Mouse (Mus musculus) CH12.LX (cell line): Measurements from ENCODE around the gene Rab23. TPM values are rescaled to one million over a fixed set of nuclear protein-coding genes. Genes with fewer than 3 reads are reported as not detected.

Experiments
- DNase-seq: peaks from one replicate; pipeline ENCODE4 v3.0.0-alpha.2; 2013; ENCODE audit errors: extremely low read depth
- H3K27ac ChIP-seq: 2 replicates; pipeline ENCODE4 v1.5.1; 2012; ENCODE audit warnings: low read depth, mild to moderate bottlenecking, control low read depth, moderate library complexity; ENCODE audit not compliant: insufficient read depth
- H3K27me3 ChIP-seq: replicated peaks from 2 replicates; pipeline ENCODE3; 2012; ENCODE audit warnings: inconsistent platforms
- H3K36me3 ChIP-seq, 2 experiments: replicated peaks in 1 of 2; 2 replicates each; pipeline versions ENCODE3 to v1.6.1; 2012; ENCODE audit warnings: inconsistent platforms in 1 of 2, low read length in 1 of 2, mild to moderate bottlenecking in 1 of 2, mixed read lengths in 1 of 2, moderate library complexity in 1 of 2; ENCODE audit not compliant: control insufficient read depth in 1 of 2, insufficient read depth in 1 of 2
- H3K4me1 ChIP-seq, 2 experiments: 2 replicates each; pipeline ENCODE4 v1.6.1; 2012; ENCODE audit warnings: inconsistent platforms in 1 of 2, moderate library complexity in 1 of 2; ENCODE audit not compliant: insufficient read depth in 2 of 2, control insufficient read depth in 1 of 2
- H3K4me2 ChIP-seq: 2 replicates; pipeline ENCODE4 v1.6.1; 2012; ENCODE audit warnings: low read depth, mild to moderate bottlenecking, control low read depth; ENCODE audit not compliant: poor library complexity, insufficient read depth, severe bottlenecking
- H3K4me3 ChIP-seq, 3 experiments: fragments of 150-350 bp in 1 of 3; sonication (generic) in 1 of 3; replicated peaks in 1 of 3; 2 replicates each; pipeline versions ENCODE3 to v1.5.1; 2011 to 2012; ENCODE audit warnings: low read depth in 2 of 3, low read length in 2 of 3, mild to moderate bottlenecking in 2 of 3, moderate library complexity in 2 of 3, control low read depth in 1 of 3, improper control_type of control experiment in 1 of 3, inconsistent platforms in 1 of 3, mixed read lengths in 1 of 3; ENCODE audit not compliant: poor library complexity in 1 of 3
- H3K79me2 ChIP-seq: replicated peaks from 2 replicates; pipeline ENCODE4 v1.6.1; 2012; ENCODE audit warnings: mild to moderate bottlenecking, moderate library complexity; ENCODE audit not compliant: control insufficient read depth, poor library complexity, insufficient read depth, severe bottlenecking; ENCODE audit errors: extremely low read depth
- H3K9ac ChIP-seq: 2 replicates; pipeline ENCODE4 v1.6.1; 2012; ENCODE audit warnings: low read depth, mild to moderate bottlenecking, control low read depth, moderate library complexity; ENCODE audit not compliant: insufficient read depth
- H3K9me3 ChIP-seq: replicated peaks from 2 replicates; pipeline ENCODE3; 2012; ENCODE audit warnings: low read length, inconsistent platforms, mixed read lengths
- CHD1 ChIP-seq: IDR thresholded peaks from 2 replicates; pipeline ENCODE4 v1.6.1; 2012; ENCODE audit warnings: low read depth, low read length, improper control_type of control experiment, inconsistent platforms
- E2F4 ChIP-seq: IDR thresholded peaks from 2 replicates; pipeline ENCODE4 v1.6.1; 2011; ENCODE audit warnings: low read depth, low read length, improper control_type of control experiment; ENCODE audit not compliant: insufficient replicate concordance
- ELF1 ChIP-seq: IDR thresholded peaks from 2 replicates; pipeline ENCODE4 v1.6.1; 2014; ENCODE audit warnings: low read depth, mild to moderate bottlenecking, inconsistent platforms, low read length, improper control_type of control experiment
- ETS1 ChIP-seq: conservative IDR thresholded peaks from 2 replicates; pipeline ENCODE4 v1.6.1; 2012; ENCODE audit warnings: low read depth, mild to moderate bottlenecking, inconsistent platforms, low read length, improper control_type of control experiment, moderate library complexity
- GABPA ChIP-seq: IDR thresholded peaks from 2 replicates; pipeline ENCODE4 v1.6.1; 2012; ENCODE audit warnings: low read depth, low read length, improper control_type of control experiment, inconsistent platforms; ENCODE audit not compliant: insufficient replicate concordance
- IRF4 ChIP-seq: IDR thresholded peaks from 2 replicates; pipeline ENCODE4 v1.6.1; 2014; ENCODE audit warnings: low read depth, mild to moderate bottlenecking, inconsistent platforms, low read length, improper control_type of control experiment
- JUN ChIP-seq: IDR thresholded peaks from 2 replicates; pipeline ENCODE4 v1.6.1; 2011; ENCODE audit warnings: low read depth, mild to moderate bottlenecking, low read length, improper control_type of control experiment, moderate library complexity; ENCODE audit not compliant: insufficient read depth
- JUND ChIP-seq: conservative IDR thresholded peaks from 2 replicates; pipeline ENCODE4 v1.6.1; 2011; ENCODE audit warnings: low read depth, low read length, improper control_type of control experiment
- MAX ChIP-seq: IDR thresholded peaks from 2 replicates; pipeline ENCODE4 v1.6.1; 2011; ENCODE audit warnings: low read length, improper control_type of control experiment
- MEF2A ChIP-seq: IDR thresholded peaks from 2 replicates; pipeline ENCODE4 v1.6.1; 2014; ENCODE audit warnings: low read depth, mild to moderate bottlenecking, inconsistent platforms, low read length, improper control_type of control experiment, borderline replicate concordance
- PAX5 ChIP-seq: IDR thresholded peaks from 2 replicates; pipeline ENCODE4 v1.6.1; 2012; ENCODE audit warnings: low read length, inconsistent platforms, mixed read lengths
- POLR2A ChIP-seq: IDR thresholded peaks from 2 replicates; pipeline ENCODE4 v1.6.1; 2011; ENCODE audit warnings: low read depth, mild to moderate bottlenecking, improper control_type of control experiment, low read length
- RCOR1 ChIP-seq: conservative IDR thresholded peaks from 2 replicates; pipeline ENCODE4 v1.6.1; 2012; ENCODE audit warnings: low read depth, mild to moderate bottlenecking, inconsistent platforms, low read length, improper control_type of control experiment
- SMC3 ChIP-seq: IDR thresholded peaks from 2 replicates; pipeline ENCODE4 v1.6.1; 2011; ENCODE audit warnings: low read depth, low read length, improper control_type of control experiment
- TBP ChIP-seq: conservative IDR thresholded peaks from 2 replicates; pipeline ENCODE4 v1.6.1; 2011; ENCODE audit warnings: low read depth, low read length, improper control_type of control experiment
- UBTF ChIP-seq: IDR thresholded peaks from 2 replicates; pipeline ENCODE4 v1.6.1; 2012; ENCODE audit warnings: low read depth, mild to moderate bottlenecking, inconsistent platforms, low read length, improper control_type of control experiment, moderate library complexity
- USF1 ChIP-seq: IDR thresholded peaks from 2 replicates; pipeline ENCODE4 v1.6.1; 2014; ENCODE audit warnings: low read depth, mild to moderate bottlenecking, inconsistent platforms, low read length, improper control_type of control experiment
- USF2 ChIP-seq: conservative IDR thresholded peaks from 2 replicates; pipeline ENCODE4 v1.6.1; 2011; ENCODE audit warnings: low read depth, low read length, improper control_type of control experiment
- ZKSCAN1 ChIP-seq: IDR thresholded peaks from 2 replicates; pipeline ENCODE4 v1.6.1; 2012; ENCODE audit warnings: low read depth, inconsistent platforms, low read length, improper control_type of control experiment, borderline replicate concordance
- ZMIZ1 ChIP-seq: IDR thresholded peaks from 2 replicates; pipeline ENCODE4 v1.6.1; 2012; ENCODE audit warnings: low read depth, mild to moderate bottlenecking, inconsistent platforms, low read length, improper control_type of control experiment
- dilution Hi-C: fragments of 300-500 bp; cut with MboI; formaldehyde crosslinking; loops from 2 replicates; pipeline ENCODE4 v1.14.3; 2020; ENCODE audit warnings: low sequenced_read_pairs; ENCODE audit not compliant: extremely low pct_unique_long_range_greater_than_20kb, extremely low pct_ligation_motif_present
- in situ Hi-C: fragments of 300-500 bp; cut with MboI; formaldehyde crosslinking; loops from 3 replicates; pipeline ENCODE4 v1.14.3; 2019; ENCODE audit warnings: low sequenced_read_pairs, low pct_ligation_motif_present, low pct_unique_long_range_greater_than_20kb, mixed read lengths
- polyA plus RNA-seq: library from polyadenylated mRNA; unstranded; fragments of >175 nt; gene quantifications from 2 replicates; pipeline ENCODE4 v1.2.1, GENCODE M21; 2012; ENCODE audit warnings: low read depth; ENCODE audit not compliant: insufficient read length
- total RNA-seq, 2 experiments: library from RNA; depleted of rRNA; stranded (reverse); fragments of 300-350 nt in 1 of 2; fragments of >200 nt in 1 of 2; gene quantifications; 2 replicates each; pipeline ENCODE4 v1.2.3; 2012 to 2014

Rab23 gene
- total and polyA plus RNA-seq, 3 experiments = 5.8 to 17.6 (median 6.7) TPM

- no peak overlapping the region for H3K27ac ChIP-seq
- in situ Hi-C loops = no loop called here
- H3K4me1 ChIP-seq = peaks cover 2 to 28% of the 10 kb centered on the region in 2 experiments; a peak in 3 of 4 replicates
- DNase-seq = no peak
- H3K4me2 ChIP-seq = no peak overlapping the region
- no peak for TF ChIP-seq CHD1
- no peak for TF ChIP-seq MEF2A
- dilution Hi-C loops = no loop called here
- H3K79me2 ChIP-seq = no peaks in the 10 kb centered on the region
- no peak overlapping the region for H3K9ac ChIP-seq
- H3K27me3 ChIP-seq = no peaks in the 10 kb centered on the region
- H3K36me3 ChIP-seq = peaks cover 31 to 77% of the 10 kb centered on the region in 2 experiments
- no peaks in the 10 kb centered on the region for H3K9me3 ChIP-seq
- H3K4me3 ChIP-seq = no peak overlapping the region
These were observed 51.9 kb downstream of the Rab23 start for GRCm38 (mm10) chr1:33771621-33772020.

GRCm38 (mm10) chr1:33772106-33772505, 52.4 kb downstream of the Rab23 start:
- Histone ChIP-seq H3K4me2 (no peak overlapping the region), H3K9ac (no peak overlapping the region), H3K4me1 (peaks cover 2 to 27% of the 10 kb centered on the region in 2 experiments; a peak in 3 of 4 replicates)
- TF ChIP-seq ELF1 (no peak), TBP (no peak), ZMIZ1 (no peak), ETS1 (no peak), UBTF (no peak), POLR2A (no peak), PAX5 (no peak), IRF4 (no peak), MEF2A (no peak), JUND (no peak), CHD1 (no peak)
- TF ChIP-seq, all 38 proteins: peak for 0
- Histone ChIP-seq H3K36me3 (peaks cover 36 to 78% of the 10 kb centered on the region in 2 experiments), H3K9me3 (no peaks in the 10 kb centered on the region), H3K4me3 (no peak overlapping the region), H3K79me2 (no peaks in the 10 kb centered on the region), H3K27ac (no peak overlapping the region), H3K27me3 (no peaks in the 10 kb centered on the region)
- dilution Hi-C loops (no loop called here), in situ Hi-C loops (no loop called here)
- DNase-seq = no peak

GRCm38 (mm10) chr1:33776175-33776611, 56.5 kb downstream of the Rab23 start:
- Histone ChIP-seq H3K36me3 (peaks cover 31 to 68% of the 10 kb centered on the region in 2 experiments), H3K4me2 (no peak overlapping the region), H3K9ac (no peak overlapping the region), H3K27ac (no peak overlapping the region), H3K79me2 (no peaks in the 10 kb centered on the region), H3K4me1 (peaks cover 0 to 6% of the 10 kb centered on the region in 2 experiments; a peak in 1 of 4 replicates), H3K9me3 (no peaks in the 10 kb centered on the region), H3K4me3 (no peak overlapping the region), H3K27me3 (no peaks in the 10 kb centered on the region)
- DNase-seq = no peak
- TF ChIP-seq E2F4 (no peak), ETS1 (no peak), USF2 (no peak), TBP (no peak), CHD1 (no peak), ZMIZ1 (no peak), JUN (no peak), ZKSCAN1 (no peak), SMC3 (no peak), JUND (no peak), MAX (no peak), USF1 (no peak), RCOR1 (no peak), GABPA (no peak)
- in situ Hi-C loops = no loop called here
- dilution Hi-C loops = no loop called here
